Mouse (Mus musculus) ovary, adult 18-20 months (tissue): ENCODE results near the gene Wdr37.

ENCODE experiments used
- DNase-seq: peaks from one replicate; pipeline ENCODE4 v3.0.0; 2022; ENCODE audit warnings: low spot score, mixed read lengths

Wdr37 gene

DNA sequence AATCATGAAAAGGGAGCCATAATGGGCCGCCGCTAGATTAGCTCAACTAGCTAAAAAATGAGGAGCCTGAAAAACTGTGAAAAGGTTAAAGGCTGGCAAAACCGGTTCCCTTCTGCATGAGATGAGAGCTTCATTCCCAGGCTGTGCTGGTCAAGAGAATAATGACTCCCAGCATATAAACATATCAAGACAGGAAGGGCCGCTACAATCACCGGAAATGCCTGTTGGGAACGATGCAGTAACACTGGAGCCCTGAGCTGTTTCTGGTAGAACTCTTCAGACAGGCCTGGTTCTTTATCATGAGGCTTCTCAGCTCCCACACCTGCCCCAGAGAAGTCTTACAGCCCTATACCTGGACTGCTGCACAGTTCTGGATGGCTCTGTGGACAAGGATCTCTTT lies 31.8 kb downstream of the Wdr37 start:
- no peak for DNase-seq

GRCm38 (mm10) chr13:8839111-8839510 lies 32.6 kb downstream of the Wdr37 start:
- DNase-seq = no peak

DNA sequence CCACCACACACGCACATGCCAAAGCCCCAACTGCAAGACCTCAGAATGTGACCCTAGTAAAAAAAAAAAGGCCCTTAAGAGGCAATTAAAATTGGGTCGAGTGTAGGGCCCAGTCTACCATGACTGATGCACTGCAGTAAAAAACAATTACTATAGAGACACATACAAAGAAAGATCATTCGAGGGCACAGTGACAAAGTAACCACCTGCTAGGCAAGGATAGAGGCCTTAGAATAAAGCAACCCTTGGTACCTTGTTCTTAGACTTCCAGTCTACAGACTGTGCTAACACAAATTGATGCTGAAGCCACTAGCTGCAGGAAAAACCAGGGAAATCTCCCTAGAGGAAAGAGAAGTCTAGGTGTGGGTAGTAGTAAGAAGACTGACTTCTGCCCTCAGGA lies 33.3 kb downstream of the Wdr37 start:
- no peak for DNase-seq

- DNase-seq = no peak
These were observed 37.1 kb downstream of the Wdr37 start for GRCm38 (mm10) chr13:8834573-8834972.

- DNase-seq = no peak
These were observed 40.0 kb downstream of the Wdr37 start for GRCm38 (mm10) chr13:8831546-8832251.

GRCm38 (mm10) chr13:8830696-8831095 lies 41.0 kb downstream of the Wdr37 start:
- DNase-seq = no peak

- no peak for DNase-seq
These were observed 41.9 kb downstream of the Wdr37 start for GRCm38 (mm10) chr13:8829784-8830183.

GRCm38 (mm10) chr13:8828946-8829345 lies 42.8 kb downstream of the Wdr37 start:
- DNase-seq = no peak

DNA sequence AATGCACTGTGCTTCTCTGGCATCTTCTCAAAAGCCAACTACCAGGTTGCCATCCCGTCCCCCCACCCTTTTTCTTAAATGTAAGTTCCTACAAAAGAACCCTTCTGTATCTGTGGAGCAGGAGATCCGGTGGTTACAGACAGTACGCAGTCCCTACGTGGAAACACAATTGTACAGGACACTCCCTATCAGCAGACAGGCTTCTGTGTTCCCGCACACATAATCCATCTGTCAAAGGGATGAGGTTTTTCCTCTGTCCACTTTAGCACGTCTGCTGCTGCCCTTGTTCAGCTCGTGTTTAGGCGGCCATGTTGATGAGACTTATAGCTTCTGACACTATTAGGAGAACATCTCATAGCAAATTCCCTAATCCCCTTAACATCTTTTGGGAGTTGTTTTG lies 48.2 kb downstream of the Wdr37 start:
- DNase-seq = no peak

DNA sequence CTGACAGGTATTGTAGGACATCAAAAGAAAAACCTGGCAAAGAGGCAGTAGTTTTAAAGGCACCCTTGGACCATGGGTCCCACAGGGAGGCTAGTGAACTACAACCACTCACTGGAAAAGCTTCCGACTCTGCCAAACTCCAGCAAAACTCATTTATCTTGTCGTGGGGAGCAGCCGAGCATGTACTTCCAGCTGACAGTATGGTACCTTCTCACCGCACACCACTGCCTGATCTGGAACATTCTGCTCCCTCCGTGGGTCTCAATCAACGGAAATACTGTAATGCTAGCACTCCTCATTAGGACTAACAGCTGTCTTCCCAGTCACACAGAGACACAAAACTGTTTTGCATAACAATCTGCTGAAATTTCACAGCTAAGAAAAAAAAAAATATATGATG lies 48.6 kb downstream of the Wdr37 start:
- no peak for DNase-seq

DNA sequence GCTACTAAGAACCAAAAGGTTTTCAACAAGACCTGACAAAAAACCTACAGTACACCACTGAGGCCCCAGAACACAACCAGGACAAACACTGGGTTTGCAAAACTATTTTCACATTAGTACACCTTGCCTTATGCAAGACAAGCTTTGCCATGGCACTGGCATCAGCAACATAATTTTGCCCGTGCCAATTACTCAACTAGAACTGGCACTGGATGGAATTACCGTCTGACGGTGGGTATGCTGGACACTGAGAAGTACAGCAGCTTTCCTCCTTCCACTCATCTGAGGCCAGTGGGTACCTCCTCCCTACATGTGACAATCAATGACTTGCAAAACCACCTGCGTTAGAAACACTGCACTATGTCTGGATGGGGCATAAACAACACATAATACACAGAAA lies 49.5 kb downstream of the Wdr37 start:
- DNase-seq = no peak

GRCm38 (mm10) chr13:8805931-8806330 lies 65.8 kb downstream of the Wdr37 start:
- no peak for DNase-seq

- DNase-seq = no peak
These were observed 71.1 kb downstream of the Wdr37 start for GRCm38 (mm10) chr13:8800576-8800975.

DNA sequence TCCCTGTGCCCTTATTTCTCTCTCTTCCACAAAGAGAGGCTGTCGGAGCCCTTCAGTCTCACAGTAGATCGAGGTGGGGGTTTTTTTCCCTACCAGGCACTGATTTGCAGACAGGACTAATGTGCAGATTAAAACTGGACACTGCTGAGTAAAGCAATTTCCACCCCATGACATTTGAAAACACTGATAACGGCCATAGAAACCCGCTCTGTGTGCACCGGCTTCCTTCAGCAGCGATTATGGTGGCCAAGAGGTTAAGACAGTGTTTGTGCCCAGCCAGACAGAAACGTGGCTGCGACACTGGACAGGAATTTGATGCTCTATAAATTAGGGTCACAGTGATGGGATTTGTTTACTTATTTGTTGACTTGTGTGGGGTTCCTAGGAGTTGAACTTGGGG lies 78.5 kb downstream of the Wdr37 start:
- DNase-seq = no peak

DNA sequence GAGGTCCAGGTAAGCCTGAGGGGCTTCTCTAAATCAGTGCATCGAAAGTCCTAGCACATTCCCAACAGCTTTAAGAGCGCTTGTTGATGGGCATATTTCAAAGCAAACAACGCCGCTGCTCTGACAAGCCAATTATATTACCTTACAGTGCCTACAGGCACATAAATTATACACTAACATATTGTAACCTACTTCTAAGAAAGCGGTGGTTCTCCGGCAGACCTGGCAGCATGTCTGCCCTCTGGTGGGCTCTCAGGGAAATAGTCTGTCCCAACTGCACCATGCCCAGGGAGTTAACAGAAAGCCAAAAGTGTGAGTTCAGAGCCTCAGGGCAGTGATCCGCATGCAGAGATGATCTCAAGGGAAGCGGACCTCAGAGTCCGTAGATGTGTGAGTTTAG lies 86.5 kb downstream of the Wdr37 start:
- DNase-seq = no peak

DNA sequence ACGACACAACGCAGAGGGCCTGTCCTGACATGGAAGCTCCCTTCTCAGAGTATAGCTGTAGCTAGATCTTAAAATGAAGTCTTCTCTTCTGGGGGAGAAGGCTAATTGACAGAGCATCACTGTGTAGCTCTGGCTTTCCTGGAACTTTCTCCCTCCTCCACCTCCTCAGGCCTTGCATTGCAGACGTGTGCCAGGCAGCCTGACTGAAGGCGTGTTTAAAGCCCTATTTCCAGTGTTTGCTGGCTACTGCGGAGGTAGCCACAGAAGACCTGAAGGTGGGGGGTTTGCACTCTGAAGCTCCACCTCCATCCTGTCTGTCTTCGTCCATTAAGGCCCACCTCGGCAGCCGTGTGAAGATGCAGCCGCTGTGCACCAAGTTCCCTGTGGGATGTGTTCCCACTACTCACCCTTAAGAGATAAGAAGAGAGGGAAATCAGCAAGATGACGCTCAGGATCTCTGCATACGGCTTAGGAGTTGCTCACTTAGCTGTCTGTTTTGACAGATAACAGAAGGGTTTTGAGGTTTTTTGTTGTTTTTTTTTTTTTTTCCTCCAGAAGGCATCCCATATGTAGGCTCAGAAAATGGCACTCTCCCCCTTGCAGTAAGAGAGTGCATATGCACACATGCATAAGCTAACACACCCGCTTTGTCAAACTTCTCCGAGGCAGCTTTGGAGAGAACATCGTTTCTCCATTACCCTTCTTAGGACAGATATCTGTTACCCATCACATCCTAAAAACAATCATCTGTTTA lies 87.2 kb downstream of the Wdr37 start:
- no peak for DNase-seq

DNA sequence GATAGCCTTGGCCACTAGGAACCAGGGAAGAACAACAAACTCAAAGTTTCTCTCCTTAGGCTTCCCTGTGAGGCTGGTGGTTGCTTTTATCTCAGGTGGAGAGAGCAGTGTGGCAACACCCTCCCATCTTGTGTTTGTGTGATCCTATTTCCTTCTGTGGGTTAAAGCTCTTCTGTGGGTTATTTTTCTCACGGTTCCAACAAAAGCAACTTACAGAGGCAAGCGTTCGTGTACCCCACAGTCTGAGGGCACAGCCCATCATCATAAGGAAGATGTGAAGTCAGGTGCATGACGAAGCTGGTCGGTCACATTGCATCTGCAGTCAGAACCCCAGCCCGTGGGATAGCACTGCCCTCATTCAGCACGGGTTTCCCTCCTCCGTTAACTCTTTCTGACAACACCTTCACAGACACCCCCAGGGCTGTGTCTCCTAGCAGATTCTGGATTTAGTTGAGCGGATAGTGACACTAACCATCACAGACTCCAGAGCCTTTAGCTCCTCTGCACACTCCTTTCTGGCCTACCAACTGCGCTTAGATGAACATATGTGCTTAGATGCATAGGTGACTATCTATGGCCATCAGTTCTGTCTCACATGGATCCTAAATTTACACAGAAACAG lies 87.9 kb downstream of the Wdr37 start:
- DNase-seq = no peak

- DNase-seq = no peak
These were observed 89.1 kb downstream of the Wdr37 start for GRCm38 (mm10) chr13:8782636-8783035.

DNA sequence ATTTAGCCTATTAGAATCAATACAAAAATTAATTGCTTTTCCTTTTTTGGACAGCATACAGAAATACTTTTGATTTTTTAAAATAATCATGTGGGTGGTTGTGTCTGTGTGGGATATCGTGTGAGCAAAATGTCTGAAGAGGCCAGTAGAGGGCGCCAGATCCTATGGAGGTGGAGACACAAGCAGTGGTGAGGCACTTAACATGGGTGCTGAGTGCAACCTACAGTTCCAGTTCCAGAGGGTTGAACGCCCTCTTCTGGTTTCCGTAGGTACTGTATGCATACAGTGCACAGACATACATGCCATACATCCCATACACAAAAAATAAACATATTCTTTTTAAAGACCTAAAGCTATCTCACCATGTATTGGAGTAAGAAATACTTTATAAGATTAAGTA lies 91.3 kb downstream of the Wdr37 start:
- DNase-seq = no peak

GRCm38 (mm10) chr13:8770616-8771015 lies 101.1 kb downstream of the Wdr37 start:
- DNase-seq = no peak

DNA sequence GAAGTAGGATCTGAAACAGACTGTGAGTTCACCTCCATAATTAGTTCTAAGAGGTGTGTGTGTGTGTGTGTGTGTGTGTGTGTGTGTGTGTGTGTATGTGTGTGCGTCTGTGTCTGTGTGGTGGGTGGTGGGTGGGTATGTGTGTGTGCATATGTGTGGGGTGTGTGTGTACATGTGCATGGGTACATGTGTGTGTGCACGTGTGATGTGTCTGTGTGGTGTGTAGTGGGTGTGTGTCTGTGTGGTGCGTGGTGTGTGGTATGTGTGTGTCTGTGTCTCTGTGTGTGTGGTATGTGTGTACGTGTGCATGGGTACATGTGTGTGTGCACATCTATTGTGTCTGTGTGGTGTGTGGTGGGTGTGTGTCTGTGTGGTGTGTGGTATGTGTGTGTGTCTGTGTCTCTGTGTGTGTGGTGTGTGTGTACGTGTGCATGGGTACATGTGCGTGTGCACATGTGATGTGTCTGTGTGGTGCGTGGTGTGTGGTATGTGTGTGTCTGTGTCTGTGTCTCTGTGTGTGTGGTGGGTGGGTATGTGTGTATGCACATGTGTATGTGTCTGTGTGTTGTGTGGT lies 102.0 kb downstream of the Wdr37 start:
- DNase-seq = no peak

DNA sequence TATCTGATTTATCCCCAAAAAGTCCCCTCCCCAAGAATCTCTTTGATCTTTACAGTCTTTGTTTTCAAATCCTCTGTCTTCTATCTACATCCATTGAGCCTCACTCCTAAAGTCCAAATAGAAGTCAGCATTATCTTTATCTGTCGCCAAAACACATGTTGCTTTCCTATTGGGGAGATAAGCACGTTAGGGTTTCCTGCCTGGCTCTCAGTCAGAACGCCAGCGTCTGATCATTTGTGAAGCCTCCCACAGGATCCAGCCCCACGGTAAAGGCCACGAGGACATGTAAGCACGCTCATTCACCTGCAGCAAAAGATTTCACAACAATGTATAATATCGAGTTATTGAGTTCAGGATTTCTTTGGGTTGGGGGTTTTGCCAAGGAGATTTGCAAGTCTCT lies 110.8 kb downstream of the Wdr37 start:
- no peak for DNase-seq
